Mouse (Mus musculus) ovary, postnatal 10 days (tissue): Measurements from ENCODE around the gene Arfip1.
A peak's percentile ranks its signal among the peaks of the same experiment; 100 is the strongest.

Experiments used
- DNase-seq: peaks from one replicate; pipeline ENCODE4 v3.0.0; 2022; ENCODE audit warnings: low spot score

The Arfip1 gene

DNA sequence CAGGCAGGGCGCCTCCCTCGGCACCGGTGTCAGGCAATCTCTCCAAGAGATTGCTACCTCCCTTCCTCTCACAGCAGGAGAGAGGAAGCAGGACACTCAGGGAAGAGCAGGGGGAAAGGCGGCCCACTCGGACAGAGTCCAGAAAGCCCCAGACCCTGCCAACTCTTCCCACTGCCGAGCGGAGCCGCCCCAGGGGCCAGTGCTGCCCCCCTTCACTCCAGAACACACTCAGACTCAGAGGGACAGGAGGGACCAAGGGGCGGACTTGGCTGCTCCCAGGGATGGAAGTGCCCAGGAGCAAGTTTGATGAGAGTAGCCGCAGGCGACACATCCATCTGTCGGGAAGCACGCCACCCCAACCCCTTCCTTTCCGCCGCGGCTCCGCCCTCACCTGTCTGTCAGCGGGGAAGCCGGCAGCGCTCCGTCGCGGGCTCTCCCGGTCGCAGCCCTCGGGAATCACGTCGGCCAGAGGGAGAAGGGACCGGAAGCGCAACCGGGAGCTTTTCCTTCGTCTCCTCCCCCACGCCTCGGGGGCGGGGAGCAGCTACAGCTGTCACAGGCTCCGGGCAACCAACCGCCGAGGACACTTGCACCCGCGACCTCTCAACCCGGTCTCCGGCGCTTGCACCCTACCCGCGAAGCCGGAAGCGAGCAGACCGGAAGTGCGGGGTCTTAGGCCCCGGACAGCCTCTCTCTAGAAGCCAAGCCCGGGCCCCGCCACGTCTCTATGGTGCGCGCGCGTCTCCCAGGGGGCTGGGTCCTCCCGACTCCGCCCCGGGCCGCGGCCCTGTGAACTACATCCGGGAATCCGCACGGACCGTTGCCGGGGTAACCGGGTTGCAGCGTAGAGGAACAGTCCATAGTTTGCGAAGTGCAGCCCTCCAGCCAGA lies at the start of gene Arfip1:
Gene Arfip1 (minus strand): TSS at position 603 of the 890 bp plus-strand sequence.
- peak; percentile 99 for DNase-seq

DNA sequence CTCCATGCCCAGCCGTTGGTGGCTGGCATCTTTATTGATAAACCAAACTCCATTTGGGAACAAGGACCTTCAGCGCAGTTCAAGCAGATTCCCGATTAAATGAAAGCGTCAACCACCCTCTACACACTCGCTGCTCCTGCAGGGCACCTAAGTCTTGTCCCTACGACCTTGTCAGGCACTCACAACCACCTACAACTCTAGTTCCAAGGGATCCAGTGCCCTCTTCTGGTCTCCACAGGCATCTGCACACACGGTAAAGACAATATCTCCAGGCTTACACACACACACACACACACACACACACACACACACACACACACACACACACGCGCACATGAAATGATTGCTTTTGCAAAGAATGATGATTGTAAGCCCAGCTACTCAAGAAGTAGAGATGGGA lies 49.2 kb upstream of the Arfip1 start:
- no peak for DNase-seq

DNA sequence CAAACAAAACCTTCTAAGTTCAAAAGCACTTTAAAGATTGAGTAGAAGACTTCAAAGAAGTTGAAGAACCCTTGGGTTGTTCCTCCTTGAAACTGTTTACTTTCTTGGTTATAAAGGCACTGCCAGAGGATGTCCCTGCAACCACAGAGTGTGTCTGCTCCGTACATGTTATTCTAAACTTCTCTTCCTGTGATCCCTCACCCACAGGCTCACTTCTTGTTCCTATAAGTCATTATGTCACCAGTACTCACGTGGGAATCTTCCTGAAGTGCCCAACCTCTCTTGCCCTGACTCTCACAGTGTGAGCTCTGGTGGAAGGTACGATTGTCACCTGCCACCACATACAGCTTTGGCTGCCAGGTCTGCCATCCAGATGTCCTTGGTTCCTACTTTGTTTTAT lies 39.6 kb upstream of the Arfip1 start:
- no peak for DNase-seq

DNA sequence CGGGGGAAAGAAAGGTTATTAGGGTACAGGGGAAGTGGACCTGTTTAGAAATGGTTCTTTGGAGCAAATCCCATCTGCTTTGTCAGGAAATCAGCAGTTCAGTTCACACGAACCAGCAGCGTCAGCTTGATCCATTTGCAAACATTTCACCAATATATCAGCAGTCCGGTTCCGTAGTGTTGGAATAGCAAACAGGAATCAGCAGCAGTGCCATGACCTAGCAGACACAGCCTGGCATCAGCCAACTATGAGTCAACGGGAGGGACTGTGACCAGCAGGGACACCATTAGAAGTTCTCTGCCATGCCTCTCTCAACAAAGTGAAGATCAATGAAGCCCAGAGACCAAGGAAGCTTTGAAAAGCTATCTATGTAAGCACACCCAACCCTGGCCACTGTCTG lies 37.3 kb upstream of the Arfip1 start:
- no peak for DNase-seq

DNA sequence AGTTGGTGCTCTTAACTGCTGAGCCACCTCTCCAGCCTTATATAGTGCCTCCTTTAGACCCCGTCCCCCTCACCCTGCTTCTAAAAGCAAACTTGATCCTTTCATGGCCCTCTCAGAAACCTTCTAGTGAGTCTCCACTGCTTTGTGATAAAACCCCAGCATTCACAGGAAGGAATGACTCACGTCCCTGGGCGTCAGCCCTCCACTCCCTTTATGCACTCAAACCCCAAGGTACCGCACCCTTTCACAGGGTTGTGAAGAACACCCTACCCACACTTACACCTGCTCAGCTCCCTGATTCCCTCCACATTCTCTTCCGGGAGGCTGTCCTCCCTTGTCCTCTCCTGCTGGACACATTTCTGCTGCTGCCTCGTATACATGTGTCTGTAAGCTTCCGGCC lies 36.6 kb upstream of the Arfip1 start:
- DNase-seq = no peak

DNA sequence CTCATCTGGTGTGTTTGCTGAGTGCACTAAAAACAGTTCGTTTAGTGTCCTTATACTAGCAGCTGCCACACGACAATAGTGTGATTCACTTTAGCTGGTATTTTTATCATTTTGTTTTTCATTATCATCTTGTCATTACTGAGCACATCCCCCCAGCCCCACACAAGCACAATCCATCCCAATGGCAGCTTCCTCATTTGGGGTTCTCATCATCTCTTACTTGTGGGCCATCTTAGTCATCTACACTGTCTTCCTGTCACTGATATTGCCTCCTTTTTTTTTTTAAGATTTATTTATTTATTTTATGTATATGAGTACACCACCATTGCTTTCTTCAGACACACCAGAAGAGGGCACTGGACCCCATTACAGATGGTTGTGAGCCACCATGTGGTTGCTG lies 36.2 kb upstream of the Arfip1 start:
- DNase-seq = no peak

DNA sequence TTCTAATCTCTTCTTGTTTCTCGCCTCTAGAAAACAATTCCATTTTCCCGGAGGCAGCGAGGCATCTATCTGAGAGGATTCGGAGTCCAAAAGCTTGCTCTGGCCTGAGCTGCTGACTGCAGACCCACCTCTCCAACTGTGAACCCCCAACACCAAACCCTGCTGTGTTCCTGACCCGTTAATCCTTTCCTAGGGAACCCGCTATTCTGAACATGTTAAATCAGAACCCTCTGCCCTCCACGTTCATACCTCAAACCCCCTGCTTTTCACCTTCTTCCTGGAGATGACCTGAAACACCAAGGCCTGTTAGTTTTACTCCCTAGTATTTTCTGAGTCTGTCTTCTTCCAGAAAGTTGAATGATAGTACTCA lies 33.4 kb upstream of the Arfip1 start:
- no peak for DNase-seq

DNA sequence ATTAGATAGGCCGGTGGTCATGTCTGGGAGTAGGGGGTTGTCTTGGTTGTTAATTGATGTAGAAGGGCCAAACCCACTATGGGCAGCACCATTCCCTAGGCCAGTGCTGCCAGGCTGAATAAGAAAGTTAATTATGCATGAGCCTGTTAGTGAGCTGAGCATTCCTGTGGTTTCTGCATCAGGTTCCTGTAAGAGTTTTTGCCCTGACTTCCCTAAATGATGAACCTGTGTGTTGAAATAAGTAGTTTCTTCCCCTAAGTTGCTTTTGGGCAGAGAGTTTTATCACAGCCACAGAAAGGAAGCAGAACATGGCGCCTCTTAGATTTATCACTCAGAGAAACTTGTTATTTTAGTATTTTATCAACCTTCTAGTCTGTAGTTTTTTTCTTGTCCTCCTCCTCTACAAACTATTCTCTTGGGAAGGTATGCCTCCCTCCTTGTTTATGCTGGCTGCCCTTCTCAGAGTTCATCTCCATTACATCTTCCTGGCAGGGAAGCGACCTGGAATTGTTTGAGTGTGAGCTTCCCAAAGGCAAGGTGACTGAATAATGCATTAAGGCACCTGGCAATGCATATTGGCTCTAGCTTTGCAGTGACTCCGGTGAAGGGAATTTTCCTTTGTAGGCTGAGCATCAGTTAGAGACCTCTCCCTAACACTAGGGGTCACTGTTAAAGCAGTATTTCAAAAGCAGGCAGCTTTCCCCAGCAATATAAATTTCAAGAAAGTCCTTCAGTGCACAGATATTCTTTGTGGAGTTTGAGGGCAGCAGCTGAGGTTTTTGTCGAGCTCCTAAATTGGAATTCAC lies 32.8 kb upstream of the Arfip1 start:
- no peak for DNase-seq

DNA sequence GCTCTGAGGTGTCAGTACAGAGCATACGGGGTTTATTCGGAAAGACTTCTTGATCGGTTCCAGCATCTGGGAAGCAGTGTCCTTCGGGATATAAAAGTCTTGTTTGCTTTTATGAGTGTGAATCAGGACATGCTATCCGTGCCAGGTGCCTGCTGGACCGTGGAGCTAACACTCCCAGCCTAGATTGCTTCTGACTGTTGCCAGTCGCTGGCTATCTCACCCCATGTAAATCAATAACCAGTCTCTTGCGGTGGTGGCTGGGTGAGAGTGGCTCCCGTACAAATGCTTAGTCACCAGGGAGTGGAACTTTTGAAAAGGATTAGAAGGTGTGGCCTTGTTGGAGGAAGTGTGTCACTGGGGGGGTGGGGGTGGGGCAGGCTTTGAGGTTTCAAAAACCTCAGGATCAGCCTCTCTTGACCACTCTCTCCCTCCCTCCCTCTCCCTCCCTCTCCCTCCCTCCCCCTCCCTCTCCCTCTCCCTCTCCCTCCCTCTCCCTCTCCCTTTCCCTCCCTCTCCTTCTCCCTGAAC lies 27.8 kb upstream of the Arfip1 start:
- no peak for DNase-seq

DNA sequence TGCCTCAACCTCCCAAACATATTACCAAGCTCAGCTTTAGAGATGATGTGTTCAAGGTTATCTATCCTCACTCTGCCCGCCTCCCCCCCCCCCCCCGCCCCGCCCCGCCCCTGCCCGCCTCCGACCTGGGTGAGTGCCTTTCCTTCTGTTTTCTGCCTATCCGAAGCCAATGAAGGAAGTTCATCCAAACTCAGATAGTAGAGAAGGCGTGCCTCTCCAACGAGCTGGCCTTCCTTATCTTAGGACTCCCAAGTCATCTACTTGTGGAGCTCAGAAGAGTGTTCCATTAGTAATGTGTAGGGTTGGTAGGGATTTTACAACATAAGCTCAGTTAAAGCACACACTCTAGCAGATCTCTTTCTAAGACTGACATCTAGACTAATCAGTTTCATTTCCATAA lies 20.8 kb upstream of the Arfip1 start:
- DNase-seq = no peak

DNA sequence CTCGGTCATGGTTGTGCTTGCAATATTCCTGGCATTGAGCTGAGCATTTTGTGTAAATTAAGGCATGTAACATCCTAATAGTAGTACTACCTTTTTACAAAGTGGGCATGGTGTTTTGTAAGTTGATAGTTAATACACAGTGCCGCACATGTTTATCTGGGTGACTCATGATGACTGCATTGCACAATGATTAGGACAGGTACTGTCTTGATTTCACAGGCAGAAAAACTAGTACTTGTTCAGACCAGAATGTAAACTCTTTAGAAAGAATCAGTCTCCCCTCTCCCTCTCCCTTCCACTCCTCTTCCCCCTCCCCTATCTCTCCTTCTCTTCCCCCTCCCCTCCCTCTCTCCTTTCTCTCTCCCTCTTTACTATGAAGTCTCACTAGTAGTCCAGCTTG lies 20.3 kb upstream of the Arfip1 start:
- no peak for DNase-seq

DNA sequence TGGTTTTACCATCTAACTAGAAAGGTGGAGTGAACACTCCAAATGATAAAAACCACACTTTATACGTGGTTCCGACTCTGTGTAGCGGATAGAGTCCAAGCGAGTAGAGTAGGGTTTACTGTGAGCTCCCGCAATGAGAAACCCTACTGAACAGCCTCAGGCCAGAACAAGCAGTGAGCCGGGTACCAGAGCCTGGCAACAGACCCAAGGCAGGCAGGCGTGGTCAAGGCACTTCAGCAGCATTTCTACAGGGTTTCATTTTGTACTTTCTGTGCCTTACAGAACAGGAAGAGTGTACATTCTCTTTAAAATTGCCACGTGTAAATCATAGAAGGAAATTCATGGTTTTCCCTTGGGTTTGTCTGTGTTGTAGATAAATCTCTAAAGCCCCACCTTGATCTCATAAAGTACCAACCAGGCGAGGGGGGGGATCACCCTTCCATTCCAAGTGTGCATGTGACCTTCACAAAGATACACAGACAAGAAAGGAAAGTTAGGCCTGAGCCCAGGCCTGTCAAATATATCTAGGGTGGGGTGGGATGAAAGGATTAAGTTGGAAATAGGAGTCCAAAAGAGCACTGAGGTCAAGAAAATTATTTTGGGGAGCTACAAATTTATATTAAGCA lies 19.6 kb upstream of the Arfip1 start:
- no peak for DNase-seq

DNA sequence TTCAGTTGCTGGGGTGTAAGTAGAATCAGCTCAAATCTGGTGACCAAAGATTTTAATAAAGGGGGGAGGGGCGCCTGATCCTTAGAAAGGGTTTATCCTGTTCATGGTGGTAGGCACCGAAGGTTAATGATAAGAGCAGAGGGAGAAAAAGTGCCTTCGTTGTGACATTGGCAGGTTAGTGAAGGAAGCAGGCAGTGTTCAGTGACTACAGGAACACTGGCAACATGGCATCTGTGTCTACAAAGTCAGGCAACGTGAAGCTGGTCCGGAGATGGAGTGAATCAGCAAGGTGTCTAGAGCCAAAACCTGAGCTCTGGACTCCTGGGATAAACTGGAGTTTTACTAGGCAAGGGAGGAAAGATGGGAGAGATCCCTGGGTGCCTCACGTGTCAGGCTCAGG lies 16.3 kb upstream of the Arfip1 start:
- no peak for DNase-seq

DNA sequence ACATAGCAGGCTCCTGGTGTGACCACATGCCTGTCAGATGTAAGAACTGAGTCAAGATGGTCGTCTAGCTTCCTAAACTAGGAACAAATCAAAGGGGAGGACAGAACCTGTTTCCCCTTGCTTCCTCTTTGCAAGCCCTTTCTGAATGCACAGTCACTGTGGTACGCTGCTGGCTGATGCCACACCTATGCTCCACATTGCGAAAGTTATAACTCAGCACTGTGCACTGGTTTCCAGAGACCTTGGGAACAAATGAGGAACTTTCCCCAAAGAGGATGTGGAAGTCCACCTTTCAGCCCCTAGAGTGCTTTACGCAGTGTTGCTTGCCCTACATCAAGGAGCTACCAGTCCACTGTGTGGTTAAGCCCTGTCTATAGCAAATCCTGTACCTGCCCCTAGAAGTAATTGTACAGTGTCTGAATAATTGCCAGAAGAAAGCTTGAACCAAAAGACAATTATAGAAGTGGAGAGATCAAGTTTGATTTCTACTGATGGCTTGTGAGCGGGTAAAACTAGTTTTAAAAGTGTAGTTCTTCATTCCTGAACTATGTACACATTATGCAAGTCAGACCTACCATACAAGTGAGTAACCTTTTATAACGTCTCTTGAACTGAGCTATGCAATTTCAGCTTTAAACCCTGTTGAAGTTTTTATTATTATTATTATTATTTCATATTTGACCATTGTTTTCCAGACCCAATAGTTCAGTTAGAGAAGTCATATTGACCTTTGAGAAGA lies 15.7 kb upstream of the Arfip1 start:
- no peak for DNase-seq

DNA sequence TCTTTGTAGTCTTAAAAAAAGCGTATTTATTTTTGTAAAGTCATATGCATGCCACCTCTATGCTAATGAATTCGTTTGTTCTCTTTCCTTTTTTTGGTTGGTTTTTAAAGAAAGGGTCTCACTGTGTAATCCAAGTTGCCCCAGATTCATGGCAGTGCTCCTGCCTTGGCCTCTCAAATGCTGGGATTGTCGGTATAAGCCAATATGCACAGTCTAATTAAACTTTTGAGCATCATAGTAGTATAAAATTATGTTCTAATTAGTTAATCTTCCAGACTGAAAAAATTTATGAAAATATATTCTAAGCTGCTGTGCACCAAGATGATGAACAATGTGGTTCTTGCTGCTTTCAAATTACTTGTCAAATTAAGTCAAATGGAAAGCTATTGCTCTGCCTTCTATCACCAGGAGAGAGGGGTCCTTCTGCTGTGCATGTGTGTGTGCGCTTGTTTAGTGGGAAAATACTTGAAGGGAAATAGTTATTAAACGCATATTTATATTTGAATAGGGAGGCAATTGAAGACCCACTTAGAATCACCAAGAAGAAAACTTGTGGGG lies 13.3 kb upstream of the Arfip1 start:
- DNase-seq = no peak

DNA sequence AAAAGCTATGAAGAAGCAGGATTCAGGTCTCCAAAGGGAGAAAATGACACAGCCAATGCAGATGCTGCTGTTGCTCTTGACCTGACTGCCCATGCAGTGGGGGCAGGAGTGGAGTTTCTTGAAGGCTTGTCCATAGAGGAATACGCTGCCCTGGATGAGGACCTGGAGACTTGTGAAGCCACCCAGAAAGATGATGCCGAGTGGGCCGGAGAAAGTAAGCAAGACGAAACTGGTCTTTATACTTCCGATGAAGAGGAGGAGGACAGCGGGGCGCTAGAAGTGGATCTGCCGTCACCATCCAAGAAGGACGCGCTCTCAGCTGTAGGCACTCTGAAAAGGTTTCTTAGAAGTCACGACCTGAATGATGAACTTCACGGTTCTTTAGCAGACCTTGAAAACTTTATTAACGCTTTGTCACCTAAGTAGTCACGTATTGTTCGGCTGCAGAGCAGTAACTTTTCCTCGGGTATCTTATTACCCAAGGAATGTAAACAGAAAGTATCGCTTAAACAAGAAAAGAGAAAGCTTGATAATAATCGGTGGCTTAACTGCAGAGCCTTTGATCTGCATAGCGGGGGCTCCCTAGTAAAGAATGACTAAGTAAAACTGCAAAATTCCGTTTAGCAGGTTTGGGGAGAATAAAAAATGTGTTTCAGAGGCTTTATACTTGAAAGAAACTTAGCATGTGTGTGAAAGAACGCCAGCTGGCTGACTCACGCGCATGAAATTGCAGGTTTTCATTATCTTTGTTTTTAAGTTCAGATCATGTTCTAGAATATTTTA lies 12.7 kb upstream of the Arfip1 start:
- DNase-seq = no peak

DNA sequence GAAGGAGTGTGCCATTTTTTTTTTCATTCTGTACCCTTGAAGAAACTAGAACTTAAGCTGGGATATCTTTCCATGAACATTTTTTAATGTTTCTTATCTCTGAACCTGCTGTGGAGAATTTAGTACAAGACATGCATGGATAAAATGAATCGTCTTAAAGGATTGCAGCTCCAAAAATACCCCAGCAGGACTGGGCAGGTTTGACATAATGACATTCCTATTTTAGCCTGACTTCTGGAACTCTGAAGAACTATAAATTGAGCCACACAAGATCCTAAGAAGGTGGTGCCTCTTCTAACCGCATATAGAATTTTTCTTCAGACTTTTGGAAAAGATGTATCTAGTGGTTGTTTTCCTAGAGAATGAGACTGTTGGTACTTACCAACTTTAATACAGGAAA lies 10.8 kb upstream of the Arfip1 start, which contains the start of gene Tigd4:
Gene Tigd4 (plus strand): TSS at position 301 of the 400 bp plus-strand sequence.
- DNase-seq = no peak

DNA sequence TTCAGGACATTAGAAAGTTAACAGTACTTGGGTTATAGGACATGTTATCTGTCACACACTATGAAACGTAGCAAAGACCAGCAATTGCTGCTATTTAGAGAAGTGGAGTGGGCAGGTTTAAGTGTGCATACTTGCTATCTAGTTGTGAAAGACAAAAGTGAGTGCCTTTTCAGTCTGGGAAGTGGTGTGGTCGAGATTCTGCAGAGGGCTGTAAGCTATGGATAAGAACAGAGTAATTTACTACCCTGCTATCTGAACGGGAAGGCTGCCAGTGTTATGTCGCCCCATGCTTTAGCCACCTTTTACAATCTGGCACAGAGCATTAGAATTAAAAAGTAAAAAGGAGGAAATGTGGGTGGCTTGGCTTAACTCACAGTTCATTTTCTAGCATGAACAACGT lies 4.3 kb upstream of the Arfip1 start:
- no peak for DNase-seq

DNA sequence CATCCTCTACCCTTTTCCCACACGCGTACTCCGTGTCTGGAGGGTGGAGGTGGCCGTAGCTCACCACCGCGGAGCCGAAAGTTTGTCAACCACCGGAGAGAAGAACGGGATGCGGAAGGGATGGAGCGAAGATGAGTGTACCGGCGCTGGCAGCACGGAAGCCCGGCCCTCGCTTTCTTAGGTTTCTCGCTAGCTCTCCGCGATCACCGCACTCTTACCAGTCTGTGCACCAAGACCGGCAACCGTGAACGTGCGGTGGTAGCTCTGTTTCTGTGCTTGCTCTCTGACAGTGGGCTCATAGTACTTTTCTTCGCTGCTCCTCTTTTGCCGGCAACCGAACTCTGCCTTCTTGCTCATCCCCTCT lies 470 bp upstream of the Arfip1 start:
- no peak for DNase-seq

DNA sequence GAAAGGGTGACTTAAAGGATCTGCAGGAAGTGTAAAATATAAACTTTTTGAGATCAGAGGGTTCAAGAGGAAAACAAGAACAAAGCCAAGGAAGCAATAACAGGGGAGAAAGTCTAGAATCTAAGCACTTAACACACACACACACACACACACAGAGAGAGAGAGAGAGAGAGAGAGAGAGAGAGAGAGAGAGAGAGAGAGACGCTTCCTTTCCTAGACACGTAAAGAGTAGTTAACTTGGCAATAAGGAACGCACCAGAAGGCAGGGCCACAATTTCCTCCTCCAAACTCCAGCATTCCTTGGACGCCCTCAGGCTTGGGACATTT lies 766 bp downstream of the Arfip1 start:
- DNase-seq = no peak

DNA sequence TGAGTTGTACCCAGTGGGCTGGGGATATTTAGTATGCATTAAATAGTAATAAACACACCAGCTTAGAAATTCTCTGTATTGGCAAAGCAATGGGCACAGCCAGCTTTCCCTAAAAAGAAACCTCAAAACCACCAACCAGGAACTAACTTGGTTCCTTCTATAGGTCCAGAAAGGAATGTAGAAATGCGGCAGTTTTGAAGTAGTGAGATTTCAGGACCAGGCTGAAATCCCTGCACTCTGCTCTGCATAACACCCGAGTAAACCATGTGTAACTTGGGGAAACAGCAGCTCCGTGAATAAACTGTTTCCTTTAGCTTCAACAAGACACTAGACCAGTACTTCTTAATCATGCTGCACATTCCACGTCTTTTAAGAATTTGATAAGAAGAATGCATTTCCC lies 1.7 kb downstream of the Arfip1 start:
- DNase-seq = no peak
